Mouse (Mus musculus): ENCODE measurements around the gene Mcm5.

DNA sequence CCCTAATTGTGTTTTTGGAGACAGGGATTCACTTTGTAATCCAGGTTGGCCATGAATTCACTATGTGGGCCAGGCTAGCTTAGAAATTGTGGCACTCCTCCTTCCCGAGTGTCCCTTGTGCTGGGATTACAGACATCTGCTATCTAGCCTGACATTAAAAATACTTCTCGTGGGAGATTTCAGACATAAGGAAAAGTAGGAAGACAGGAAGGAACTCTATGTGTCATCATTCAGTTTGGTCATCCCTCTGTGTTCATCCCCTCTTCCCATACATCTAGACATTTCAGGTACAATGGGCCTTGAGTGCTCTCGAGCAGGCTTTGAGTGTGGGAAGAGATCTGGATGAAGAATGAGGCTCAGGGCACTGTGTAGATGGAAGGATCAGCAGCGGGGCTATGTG lies 42.4 kb downstream of the Mcm5 start:
- TF ChIP-seq CTCF (IDR thresholded peaks at IDR 0.05; ENCODE audit: low read depth) (no peak), EP300 (optimal IDR thresholded peaks at IDR 0.05) (no peak)
